Mouse (Mus musculus) kidney, adult 9 months (tissue): ENCODE data around the gene Glud1.

ENCODE experiments used
- DNase-seq: peaks from one replicate; pipeline ENCODE4 v3.0.0; 2022

Glud1 gene

DNA sequence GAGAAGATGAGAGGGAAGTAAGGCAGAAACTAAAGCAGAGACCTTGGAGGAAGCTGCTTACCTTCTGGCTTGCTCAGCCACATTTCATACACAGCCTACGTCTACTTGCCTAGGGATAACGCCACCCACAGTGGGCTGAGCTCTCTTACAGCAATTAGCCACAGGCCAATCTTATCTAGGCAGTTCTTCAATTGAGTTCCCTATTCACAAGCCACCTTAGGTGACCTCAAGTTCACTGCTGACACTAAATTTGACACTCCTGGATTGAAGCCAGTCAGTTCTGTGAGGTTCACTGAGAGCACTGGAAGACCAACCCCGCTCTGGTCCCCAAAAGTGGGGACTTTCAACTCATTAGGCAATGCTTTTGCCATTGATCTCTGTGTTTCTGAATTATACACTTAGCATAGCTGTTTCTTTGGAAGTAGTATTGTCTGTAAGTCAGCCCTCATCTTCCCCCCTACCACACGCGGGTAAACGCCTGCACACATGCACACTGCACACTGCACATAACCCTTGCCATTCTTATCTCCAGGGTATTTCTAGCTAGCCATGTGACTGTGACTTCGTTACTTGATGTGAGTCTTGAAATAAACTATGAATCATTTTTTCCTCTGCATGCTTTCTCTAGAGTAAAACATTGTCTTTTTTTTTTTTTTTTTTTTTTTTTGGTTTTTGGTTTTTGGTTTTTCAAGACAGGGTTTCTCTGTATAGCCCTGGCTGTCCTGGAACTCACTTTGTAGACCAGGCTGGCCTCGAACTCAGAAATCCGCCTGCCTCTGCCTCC lies 72.6 kb downstream of the Glud1 start:
- DNase-seq, result no peak

DNA sequence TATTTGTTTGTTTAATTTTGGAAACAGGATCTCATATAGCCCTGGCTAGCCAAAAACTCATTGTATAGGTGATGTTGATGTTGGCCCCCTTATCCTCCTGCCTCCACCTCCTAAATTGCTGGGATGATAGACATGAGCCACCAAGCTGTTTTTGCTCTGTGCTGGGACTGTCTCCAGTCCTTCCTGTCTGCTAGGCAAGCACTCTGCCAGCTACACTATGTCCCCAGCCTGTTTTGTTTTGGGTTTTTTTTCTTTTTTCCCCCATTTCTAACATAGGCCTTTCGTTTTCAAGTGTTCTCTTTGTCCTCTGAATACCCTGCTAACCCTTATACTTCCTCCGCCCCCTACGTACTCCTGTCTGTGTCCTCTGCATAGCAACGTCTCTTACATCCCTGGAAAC lies 82.8 kb downstream of the Glud1 start:
- no peak for DNase-seq
